Mouse (Mus musculus) adrenal gland, adult 8-10 months (tissue): ENCODE data around the gene Zfp804a. TPM values are rescaled to one million over a fixed set of nuclear protein-coding genes. Genes with fewer than 3 reads are reported as not detected.

Experiments
- DNase-seq: peaks from one replicate; pipeline ENCODE4 v3.0.0; 2022
- total RNA-seq, 4 experiments: library from RNA; stranded (reverse); gene quantifications; 2 replicates each; pipeline ENCODE4 v1.2.4; 2022

Zfp804a gene
- total RNA-seq: under 1 TPM; 0.40 to 0.59 (median 0.57) TPM

DNA sequence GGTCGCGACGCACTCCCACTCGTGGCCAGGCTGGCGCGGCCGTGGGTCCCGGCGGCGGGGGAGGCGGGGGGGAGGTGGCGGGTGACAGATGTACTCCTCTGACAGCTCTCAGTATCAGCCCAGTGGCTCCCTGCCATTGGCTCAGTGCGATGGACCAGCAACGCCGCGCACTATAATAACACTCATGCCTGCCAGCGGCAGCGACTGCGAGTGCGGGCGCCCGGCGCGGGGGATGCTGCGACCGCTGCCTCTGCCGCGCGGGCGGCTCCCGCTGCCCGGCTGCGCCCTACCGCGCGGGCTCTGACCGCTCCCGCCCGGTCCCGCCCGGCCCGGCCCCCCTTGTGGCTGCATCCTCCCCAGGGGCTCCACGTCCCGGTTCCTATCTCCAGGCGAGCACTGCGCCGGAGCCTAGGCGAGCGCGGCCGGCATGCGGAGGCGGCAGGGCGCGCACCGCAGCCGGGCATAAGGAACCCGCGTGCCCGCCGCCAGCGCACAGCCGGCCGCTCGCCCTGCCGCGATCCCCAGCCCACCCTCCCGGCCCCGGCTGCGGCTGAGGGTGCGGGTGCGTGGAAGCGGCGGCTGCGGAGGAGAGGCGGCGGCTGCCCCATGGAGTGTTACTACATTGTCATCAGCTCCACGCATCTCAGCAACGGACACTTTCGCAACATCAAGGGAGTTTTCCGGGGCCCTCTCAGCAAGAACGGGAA, at the start of gene Zfp804a:
Gene Zfp804a, plus strand, starts transcription at position 38 of the 707 bp plus-strand sequence.
- DNase-seq: no peak

DNA sequence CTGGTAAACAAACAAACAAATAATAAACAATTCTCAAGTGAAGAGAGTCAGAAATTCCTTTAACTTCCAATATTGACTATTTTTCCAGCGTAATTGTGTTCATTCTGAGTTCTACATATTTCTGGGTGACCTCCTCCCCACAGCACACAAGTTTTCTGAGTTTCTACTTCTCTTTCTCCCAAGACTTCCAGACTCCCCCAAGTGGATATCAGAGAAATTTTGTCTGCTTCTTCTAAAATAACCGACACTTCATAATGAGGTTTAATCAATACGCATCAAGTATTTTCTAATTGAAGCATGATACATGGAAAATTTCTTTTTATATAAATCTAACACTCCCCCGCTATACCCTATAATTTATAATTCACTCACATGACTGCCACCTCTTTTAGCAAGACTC, 1.4 kb upstream of the Zfp804a start:
- no peak for DNase-seq

DNA sequence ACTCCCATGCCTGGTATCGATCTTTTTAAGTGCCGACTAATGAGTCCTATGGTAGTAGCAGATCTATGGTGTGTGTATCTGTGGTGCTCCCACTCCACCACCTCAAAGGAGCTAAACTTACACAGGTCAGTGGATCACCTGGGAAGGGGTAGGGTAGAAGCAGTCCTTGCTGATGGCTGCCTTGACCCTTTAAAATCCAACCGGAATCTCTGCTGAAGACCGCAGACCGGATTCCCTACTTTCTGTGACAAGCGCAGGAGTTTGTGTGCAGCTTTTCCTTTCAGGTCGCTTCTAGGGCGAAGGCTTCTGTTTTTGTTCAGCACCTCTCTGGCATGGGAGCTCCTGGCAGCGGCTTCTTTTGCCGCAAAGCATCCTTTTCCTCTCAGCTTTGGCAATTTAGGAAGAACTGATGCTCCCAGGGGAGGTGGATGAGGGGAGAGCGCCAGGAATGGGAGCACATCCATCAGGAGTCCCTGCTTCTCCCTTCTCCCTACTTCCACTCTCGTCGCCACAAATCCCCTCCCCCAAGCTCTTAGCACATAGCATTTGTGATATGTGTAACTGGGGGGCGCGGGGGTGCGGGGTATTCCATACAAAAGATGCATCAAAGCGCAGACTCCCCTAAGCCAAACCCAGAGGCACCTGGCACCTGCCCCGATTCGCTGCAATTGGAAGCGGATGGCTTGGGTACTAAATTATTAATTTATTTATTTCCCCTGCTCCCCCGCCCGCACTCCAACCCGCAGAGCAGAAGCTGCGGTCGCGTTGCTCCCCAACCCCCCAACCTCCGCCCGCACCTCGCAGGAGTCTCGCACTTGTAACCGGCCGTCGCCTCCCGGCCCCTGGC, 461 bp upstream of the Zfp804a start:
- no peak for DNase-seq

DNA sequence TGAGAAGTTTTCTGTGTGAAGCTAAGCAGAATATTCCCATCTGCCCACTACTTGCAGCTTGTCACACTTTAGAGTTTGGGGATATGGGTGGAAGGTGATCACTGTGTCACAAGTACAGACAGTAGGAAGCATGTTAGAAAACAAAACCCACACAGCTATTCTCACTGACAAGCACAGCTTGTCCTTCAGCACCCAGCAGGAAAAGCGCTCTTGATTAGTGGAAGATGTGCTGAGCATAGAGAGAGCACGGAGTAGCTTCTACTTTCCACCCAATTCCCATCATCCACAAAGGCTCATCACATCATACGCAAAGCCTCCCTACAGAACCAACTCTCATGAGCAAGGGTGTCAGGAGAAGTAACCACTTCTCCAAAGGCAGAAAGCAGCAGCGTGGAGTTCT, 1.4 kb downstream of the Zfp804a start:
- no peak for DNase-seq

DNA sequence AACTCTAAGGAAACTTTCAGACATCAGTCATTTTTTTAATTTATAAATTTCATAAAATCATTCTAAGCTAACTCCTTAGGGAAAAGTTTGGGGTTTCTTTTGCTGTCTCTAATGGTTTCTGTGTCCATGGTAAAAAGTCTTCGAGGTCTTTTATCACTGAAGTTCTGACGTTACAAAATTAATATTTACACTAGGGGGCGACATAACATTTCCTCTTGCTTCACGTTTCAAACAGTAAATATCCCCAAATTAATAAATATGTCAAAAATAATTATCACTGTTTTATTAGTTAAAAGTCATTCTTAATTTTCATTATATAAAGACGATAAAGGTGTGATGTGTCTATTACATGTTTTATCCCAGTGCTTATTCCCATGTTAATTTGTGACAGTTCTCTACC, 11.6 kb downstream of the Zfp804a start:
- DNase-seq: no peak

DNA sequence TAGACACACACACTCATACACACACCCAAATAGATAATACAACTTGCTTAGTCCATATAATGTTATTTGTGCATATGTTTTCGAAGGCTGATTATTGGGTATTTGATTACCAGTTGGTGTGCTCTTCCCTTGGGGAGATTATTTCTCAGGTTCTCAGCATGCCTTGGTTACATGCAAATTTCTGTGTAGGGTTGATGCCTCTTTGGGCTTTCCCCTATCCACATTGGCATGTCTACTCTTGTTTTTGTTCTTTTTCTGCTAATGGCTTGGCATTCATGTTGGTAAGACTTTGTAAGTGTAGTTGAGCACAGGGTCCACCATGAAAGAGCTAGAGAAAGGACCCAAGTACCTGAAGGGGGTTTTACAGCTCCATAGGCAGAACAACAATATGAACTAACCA, 14.9 kb downstream of the Zfp804a start:
- no peak for DNase-seq

DNA sequence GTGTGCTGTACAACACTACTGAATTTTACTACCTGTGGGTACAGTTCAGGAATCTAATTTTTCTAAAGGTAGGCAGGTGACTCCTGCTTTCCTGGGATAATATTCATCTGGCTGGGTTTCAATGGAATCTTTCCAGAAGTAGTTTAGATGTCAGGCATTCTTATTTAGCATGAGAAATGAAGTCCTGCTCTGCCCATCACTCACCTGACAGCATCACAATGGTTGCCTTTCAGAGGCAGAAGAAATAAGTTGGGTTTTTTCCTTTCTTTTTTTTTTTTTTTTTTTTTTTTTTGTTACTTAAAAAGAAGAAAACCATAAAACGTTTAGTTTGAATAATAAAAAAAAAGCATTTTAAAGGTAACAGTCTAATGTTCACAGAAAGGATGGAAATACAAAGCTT, 16.1 kb downstream of the Zfp804a start:
- no peak for DNase-seq

DNA sequence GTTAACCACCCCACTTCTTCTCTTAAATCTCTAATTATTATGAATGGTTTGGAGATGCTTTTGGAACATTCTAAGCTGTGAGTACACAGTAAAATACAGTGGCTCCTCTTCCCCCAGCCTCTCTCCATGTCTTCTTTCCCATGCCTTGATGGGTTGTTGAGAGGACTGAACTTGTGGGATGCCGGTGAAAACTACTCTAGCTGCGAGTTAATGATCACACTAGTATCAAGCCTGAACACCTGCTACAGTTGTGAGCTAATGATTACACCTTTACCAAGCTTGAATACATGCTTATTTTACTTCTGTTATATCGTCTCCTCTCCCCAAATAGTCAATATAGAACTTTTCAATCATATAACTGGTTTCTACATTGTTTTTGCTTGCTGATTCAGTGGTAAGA, 23.9 kb downstream of the Zfp804a start:
- no peak for DNase-seq

DNA sequence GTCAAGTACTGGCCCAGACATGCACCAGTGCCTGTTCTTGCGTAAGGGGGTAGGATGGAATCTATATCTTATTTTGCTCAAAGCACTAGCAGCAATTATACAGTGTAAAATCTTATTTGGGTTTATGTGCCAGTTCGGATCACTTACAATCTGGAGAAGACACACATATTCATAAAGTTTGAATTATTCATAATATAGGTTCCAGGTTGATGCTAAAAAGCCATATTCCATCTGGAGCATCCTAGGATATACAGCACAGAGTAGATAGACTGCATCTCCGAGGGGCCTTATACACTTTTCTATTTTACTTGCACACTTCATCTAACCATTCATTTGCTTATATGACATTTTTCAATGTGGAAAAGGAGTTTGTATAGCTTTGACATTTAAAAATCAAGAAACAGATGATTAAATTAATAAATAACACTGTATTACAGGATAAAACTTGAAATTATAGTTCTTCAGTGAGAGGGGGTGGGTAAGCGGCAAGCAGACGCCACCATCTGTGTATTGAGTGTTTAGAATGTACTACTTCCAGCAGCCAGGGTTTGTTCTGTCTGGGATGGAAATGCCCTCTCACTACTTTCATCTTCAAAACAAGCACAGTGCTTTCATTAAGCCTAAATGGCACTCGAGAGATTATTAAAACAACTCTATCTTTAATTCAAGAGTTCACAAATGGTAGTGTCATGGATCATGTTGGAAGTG, 25.4 kb downstream of the Zfp804a start:
- no peak for DNase-seq

DNA sequence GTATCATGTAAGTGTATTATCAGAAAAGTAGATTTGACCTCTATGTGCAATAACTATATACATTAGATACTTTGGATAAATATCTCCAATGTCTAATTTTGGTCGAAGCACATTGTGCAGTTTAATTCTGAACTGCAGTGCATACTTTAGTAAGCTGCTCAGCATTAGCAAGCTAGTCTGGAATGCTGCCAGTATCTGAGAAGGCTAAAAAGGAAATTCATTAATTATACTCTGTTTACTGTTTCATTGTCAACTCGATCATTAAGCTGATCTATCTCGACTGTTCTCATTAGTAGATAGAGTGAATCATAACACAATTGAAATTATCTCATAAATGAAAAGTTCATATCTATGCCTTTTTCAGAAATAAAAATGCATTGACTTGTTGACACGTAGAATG, 27.7 kb downstream of the Zfp804a start:
- DNase-seq: no peak

DNA sequence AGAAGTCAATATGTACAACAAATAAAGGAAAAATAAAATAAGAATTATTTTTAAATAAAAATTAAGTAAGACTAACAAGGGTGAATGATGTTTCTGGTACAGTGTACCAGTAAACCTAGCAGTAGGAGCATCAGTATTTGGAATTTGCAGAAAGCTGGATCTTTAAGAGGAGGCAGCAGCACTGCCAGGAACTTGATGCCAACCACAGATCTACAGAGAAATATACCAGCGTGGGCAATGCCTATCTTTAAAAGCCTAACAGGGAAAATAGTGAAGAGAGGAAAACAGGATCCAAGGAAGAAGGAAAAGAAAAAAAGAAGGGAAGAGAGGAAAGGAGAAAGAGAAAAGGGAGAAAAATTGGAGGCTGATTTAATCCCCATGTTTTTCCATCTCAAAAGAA, 60.1 kb downstream of the Zfp804a start:
- DNase-seq: no peak

DNA sequence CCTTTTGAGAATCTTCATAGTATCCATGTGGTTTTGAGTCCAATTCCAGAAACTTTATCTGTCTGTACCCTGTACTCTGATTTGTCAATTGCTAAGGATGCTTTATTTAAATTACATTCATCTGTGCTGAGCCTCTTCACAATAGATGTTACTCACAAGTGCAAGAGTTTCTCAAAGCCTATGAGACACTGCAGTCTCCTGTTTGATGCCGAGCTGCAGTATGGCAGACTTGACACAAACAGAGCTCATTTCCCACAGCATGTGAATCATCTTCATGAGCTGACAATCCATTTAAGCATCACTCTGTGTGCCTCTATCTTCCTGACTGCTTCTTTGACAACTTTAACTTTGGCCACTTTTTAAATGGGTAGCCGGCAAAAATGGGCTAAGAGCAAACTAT, 60.6 kb downstream of the Zfp804a start:
- no peak for DNase-seq

DNA sequence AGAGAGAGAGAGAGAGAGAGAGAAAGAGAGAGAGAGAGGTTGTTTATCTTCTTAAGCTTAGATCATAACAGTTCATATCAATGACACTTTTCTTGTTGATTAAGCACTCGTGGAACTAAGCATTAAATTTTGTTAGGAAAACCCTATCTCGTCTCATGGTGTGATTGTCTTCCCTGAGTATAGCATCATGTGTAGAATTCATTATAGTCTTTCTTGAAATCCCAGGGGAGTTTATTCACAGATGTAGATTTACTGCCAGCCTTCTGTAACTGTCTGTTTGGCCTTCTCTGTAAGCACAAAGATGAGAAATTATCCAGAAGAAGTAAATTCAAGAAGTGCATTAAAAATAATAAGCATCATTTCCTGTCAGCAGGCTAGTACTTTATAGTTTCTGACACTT, 66.6 kb downstream of the Zfp804a start:
- DNase-seq: no peak

DNA sequence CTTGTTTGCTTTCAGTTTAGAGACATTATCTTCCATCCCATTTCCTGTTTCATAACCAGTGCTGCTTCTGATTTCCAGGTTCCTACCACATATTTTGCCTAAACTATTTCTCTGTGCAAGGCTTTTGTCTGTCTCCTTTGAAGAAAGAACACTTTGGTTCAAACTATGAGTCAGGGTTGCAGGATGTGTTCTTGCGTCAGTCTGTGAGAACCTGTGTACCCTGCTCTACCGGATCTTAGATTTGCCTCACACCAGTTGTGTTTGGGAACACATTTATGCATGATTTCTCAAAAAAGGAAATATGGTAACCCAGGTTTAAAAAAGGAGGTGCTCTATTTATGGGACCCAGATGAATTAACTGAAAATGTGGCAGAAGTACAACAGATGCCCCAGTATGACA, 125.7 kb downstream of the Zfp804a start:
- no peak for DNase-seq

DNA sequence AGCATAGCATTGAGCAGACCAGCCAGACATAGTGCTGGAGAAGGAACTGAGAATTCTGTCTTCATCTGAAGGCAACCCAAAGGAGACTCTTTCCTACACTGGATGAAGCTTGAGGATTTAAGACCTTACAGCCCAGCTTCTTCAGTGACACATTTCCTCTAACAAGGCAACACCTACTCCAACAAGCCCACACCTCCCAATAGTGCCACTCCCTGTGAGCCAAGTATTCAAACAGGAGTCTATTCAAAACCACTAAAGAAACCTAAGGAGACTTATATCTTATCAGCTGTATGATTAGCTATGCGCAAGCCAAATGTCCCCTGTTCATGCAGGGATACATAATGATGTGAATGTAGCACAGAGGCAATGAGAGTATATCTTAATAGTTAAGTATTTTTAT, 128.0 kb downstream of the Zfp804a start:
- DNase-seq: no peak

DNA sequence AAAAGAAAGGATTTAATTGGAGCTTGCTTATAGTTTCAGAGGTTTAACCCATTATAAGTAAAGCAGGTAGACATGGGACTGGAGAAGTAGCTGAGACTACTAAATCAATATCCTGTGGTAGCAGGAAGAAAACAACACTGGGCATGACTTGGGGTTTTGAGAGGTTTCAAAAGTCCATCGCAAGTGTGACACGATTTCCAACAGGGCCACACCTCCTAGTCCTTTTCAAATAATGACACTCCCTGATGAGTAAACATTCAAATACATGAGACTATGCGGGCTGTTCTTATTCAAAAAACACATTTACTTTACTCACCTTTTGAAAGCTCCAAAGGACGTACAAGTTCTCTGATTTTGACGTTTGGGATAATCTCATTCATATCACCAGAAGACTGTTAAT, 146.9 kb downstream of the Zfp804a start:
- no peak for DNase-seq

DNA sequence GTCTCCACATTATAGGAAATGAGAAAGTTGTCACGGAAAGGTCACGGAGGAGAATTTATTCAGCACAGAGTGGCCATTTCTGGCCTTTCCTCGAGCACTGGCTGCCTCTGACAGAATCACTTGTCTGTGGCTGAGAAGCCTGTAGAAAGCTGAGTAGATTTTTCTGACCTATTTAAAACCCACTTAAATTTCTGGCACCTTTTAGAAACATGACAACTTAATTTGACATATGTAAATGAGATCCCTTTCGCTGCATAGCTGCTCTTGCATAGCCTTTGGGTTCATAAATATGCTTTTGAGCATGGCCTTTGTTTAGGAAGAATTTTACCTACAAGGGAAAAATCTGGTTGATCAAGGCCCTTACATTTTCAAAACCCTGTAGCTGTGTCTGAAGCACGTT, 147.6 kb downstream of the Zfp804a start:
- no peak for DNase-seq

DNA sequence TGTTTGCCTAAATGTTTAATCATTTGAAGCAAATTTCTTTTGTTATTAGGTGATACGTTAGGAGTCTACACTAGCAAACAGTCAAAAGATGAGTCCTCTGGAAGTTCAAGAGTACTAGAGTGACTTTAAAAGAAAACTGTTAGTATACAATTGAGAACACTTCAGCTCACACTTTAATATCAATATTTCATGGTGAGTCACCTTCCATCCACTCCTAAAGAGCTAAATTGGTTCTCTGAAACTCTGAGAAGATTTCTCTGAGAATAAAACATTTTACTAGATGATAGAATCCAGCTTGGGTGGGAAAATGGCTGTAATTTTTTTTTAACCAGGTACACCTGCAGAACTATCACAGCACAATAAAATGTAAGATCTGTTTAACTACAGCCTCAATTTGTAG, 157.6 kb downstream of the Zfp804a start:
- no peak for DNase-seq

DNA sequence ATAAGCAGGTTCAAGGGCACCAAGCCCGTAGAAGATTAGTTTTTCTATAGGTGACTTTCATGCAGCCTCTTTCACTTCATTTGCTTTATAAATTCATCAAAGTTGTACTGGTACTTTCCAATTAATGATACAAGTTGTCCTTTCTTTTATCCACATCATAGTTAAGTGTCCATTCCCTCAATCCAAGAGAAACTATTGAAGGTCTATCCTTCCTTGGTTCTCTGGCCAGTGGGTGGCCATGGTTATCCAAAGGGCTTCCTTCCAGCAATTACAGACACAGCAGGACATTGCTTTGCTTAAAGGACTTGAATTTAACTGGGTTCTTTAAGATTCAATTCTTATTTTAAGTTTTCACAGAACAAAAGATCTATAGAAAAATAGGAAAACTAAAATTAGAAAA, 158.9 kb downstream of the Zfp804a start:
- no peak for DNase-seq

DNA sequence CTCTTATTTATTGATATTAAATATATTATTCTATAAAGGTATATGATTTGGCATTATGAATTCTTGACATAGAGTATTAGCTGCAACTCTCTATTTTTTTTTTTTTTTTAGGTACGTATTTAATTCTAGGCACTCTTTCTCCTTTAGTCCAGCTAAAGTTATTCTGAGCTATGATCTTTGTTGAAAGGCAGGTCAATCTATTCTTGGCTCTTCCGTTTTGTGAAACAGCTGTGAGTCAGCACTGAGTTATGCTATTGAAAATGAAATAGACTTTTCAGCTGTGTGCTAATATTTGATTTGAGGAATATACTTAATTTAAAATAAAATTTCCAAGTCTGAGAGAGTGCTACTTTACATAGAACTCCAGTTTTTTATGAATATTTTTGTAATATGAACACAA, 164.9 kb downstream of the Zfp804a start:
- DNase-seq: no peak

DNA sequence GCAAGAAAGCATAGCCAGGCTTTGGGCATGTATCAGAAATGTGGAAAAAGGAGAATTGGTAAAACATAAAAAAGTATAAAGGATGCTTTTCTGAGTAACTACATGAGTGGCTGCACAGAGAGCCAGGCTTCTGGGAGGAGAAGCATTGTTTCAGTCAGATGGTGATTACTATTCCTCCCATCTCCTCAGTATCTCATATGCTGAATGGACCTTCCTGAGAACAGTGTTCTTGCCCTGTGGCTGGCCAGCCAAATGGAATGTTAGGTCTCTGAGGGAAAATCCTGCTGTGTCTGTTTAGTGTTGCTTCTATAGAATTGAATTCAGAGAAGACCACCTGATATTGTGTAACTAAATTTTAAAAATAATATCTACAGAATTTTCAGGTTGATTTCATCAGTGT, 193.0 kb downstream of the Zfp804a start:
- DNase-seq: no peak

DNA sequence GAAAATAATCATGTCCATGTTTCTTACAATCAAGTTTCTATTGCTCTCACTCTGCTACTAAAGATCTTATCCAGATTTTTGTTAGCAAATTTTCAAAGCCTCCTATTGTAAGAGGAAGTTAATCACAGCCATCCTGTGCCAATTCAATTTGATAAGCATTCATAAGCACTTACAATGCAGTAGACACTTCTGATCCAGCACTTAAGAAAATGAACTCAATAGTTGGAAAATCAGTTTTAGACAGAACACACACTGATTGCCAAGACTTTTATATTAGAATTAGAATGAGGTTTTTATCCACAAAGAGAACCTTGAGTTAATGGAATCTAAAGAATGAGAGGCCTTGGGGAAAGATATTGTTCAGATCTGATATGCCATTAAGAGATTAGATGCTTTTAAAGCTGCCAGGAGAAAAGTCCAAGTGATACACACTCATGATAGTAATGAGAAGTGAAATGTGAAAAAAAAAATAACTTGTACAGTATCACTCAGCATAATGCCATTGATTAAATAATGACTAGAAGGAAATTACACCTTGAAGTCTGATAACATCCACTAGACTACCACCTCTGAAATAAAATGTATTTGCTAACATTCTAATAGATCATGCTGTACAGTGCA, 194.0 kb downstream of the Zfp804a start:
- no peak for DNase-seq

DNA sequence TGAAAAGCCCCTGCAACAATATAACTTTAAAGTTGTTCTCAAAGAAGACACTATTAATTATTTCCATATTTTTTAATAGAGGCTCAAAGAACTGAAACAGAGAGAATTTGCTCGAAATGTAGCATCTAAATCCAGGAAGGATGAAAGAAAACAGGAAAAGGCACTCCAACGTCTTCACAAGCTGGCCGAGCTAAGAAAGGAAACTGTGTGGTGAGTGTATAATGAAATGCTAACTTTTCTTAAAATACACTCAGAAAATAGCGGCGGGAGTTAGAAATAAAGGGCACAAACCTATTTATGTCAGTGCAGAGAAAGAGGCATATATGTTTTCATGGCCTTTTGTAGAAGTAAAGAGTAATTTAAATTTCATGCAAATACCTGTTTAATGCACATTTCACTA, 200.4 kb downstream of the Zfp804a start:
- DNase-seq: no peak
